Mouse (Mus musculus) ES-Bruce4 (cell line): ENCODE measurements around the gene Sgk1. TPM values are rescaled to one million over a fixed set of nuclear protein-coding genes. Genes with fewer than 3 reads are reported as not detected.

Experiments
- H3K27ac ChIP-seq: 2 replicates; pipeline ENCODE4 v1.5.1; 2012; ENCODE audit warnings: low read length, inconsistent platforms; ENCODE audit not compliant: insufficient read depth
- H3K27me3 ChIP-seq: 2 replicates; pipeline ENCODE4 v1.6.1; 2012; ENCODE audit warnings: mild to moderate bottlenecking, low read length, inconsistent platforms; ENCODE audit not compliant: control insufficient read depth, poor library complexity, insufficient read depth, severe bottlenecking
- H3K36me3 ChIP-seq: 2 replicates; pipeline ENCODE4 v1.6.1; 2012; ENCODE audit warnings: inconsistent platforms, mild to moderate bottlenecking, low read length, moderate library complexity; ENCODE audit not compliant: control insufficient read depth, poor library complexity, insufficient read depth, severe bottlenecking
- H3K4me1 ChIP-seq: one replicate; pipeline ENCODE4 v1.8.1; 2011; ENCODE audit warnings: low read length; ENCODE audit not compliant: control insufficient read depth, insufficient read depth
- H3K4me3 ChIP-seq: 2 replicates; pipeline ENCODE4 v1.5.1; 2011; ENCODE audit warnings: low read depth, mild to moderate bottlenecking, low read length
- H3K9ac ChIP-seq: 2 replicates; pipeline ENCODE4 v1.6.1; 2012; ENCODE audit warnings: low read depth, mild to moderate bottlenecking, inconsistent platforms; ENCODE audit not compliant: poor library complexity, severe bottlenecking
- H3K9me3 ChIP-seq: replicated peaks from 2 replicates; pipeline ENCODE4 v1.6.1; 2012; ENCODE audit warnings: mild to moderate bottlenecking, low read length, inconsistent platforms; ENCODE audit not compliant: control insufficient read depth, poor library complexity, insufficient read depth, severe bottlenecking
- CTCF ChIP-seq: IDR thresholded peaks from one replicate; pipeline ENCODE4 v1.8.1; 2011; ENCODE audit warnings: low read depth, low read length
- EP300 ChIP-seq: IDR thresholded peaks from 2 replicates; pipeline ENCODE4 v1.6.1; 2011; ENCODE audit warnings: low read depth, low read length; ENCODE audit not compliant: insufficient read depth
- POLR2A ChIP-seq: IDR thresholded peaks from one replicate; pipeline ENCODE4 v1.8.1; 2011; ENCODE audit warnings: low read length; ENCODE audit not compliant: insufficient read depth
- polyA plus RNA-seq: library from polyadenylated mRNA; stranded (reverse); fragments of >200 nt; gene quantifications from 2 replicates; pipeline ENCODE4 v1.2.4, GENCODE M21; 2011; ENCODE audit warnings: low read depth; ENCODE audit not compliant: missing spikeins, insufficient read depth, insufficient read length

The Sgk1 gene
- polyA plus RNA-seq, 1 experiment: 386 TPM

- Histone ChIP-seq H3K4me3 (no peak overlapping the region), H3K27me3 (no peaks in the 10 kb centered on the region), H3K36me3 (no peaks in the 10 kb centered on the region), H3K9me3 (no peaks in the 10 kb centered on the region), H3K4me1 (no peaks in the 10 kb centered on the region), H3K27ac (no peak overlapping the region), H3K9ac (no peak overlapping the region)
- TF ChIP-seq POLR2A (no peak), EP300 (no peak), CTCF (no peak)
These were observed 64.9 kb downstream of the Sgk1 start for GRCm38 (mm10) chr10:21946751-21947351.

GRCm38 (mm10) chr10:21952520-21952919 is 70.5 kb downstream of the Sgk1 start:
- H3K4me3 ChIP-seq: no peak overlapping the region
- H3K27ac ChIP-seq: no peak overlapping the region
- H3K4me1 ChIP-seq: peaks cover 2% of the 10 kb centered on the region
- no peaks in the 10 kb centered on the region for H3K27me3 ChIP-seq
- no peaks in the 10 kb centered on the region for H3K36me3 ChIP-seq
- no peak overlapping the region for H3K9ac ChIP-seq
- TF ChIP-seq EP300 (no peak), CTCF (no peak), POLR2A (no peak)
- H3K9me3 ChIP-seq: no peaks in the 10 kb centered on the region

DNA sequence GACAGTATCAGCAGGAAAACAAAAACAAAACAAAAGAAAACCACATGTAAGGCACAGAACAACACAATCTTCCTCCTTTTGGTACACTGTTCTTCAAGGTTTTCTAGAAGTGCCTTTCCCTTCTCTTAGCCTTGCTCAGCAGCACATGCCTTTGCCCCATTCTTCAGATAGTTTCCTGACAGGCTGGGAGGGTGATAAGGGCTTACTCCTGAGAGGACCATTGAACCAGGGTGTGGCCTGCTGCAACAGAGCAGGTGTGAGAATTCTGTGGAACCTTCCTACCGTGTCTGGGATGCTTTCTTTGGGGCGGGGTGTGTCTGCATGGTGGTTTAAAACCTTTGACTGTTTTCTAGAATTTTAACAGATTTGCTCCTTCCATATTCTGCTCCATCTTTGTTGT is 79.1 kb downstream of the Sgk1 start:
- no peak overlapping the region for H3K27ac ChIP-seq
- no peak overlapping the region for H3K4me3 ChIP-seq
- no peak overlapping the region for H3K9ac ChIP-seq
- no peaks in the 10 kb centered on the region for H3K27me3 ChIP-seq
- no peaks in the 10 kb centered on the region for H3K9me3 ChIP-seq
- TF ChIP-seq EP300 (no peak), CTCF (no peak), POLR2A (no peak)
- H3K4me1 ChIP-seq: peaks cover 2% of the 10 kb centered on the region
- H3K36me3 ChIP-seq: no peaks in the 10 kb centered on the region

- no peaks in the 10 kb centered on the region for H3K9me3 ChIP-seq
- TF ChIP-seq CTCF (no peak), EP300 (no peak), POLR2A (no peak)
- H3K4me1 ChIP-seq: peaks cover 2% of the 10 kb centered on the region
- no peak overlapping the region for H3K27ac ChIP-seq
- H3K36me3 ChIP-seq: no peaks in the 10 kb centered on the region
- H3K9ac ChIP-seq: no peak overlapping the region
- no peak overlapping the region for H3K4me3 ChIP-seq
- H3K27me3 ChIP-seq: no peaks in the 10 kb centered on the region
These were observed 81.0 kb downstream of the Sgk1 start for GRCm38 (mm10) chr10:21963005-21963404.

- H3K9me3 ChIP-seq: no peaks in the 10 kb centered on the region
- no peak overlapping the region for H3K27ac ChIP-seq
- no peaks in the 10 kb centered on the region for H3K27me3 ChIP-seq
- no peaks in the 10 kb centered on the region for H3K36me3 ChIP-seq
- H3K4me1 ChIP-seq: no peaks in the 10 kb centered on the region
- no peak overlapping the region for H3K4me3 ChIP-seq
- TF ChIP-seq POLR2A (no peak), EP300 (no peak), CTCF (no peak)
- no peak overlapping the region for H3K9ac ChIP-seq
These were observed 91.7 kb downstream of the Sgk1 start for GRCm38 (mm10) chr10:21973676-21974075.

DNA sequence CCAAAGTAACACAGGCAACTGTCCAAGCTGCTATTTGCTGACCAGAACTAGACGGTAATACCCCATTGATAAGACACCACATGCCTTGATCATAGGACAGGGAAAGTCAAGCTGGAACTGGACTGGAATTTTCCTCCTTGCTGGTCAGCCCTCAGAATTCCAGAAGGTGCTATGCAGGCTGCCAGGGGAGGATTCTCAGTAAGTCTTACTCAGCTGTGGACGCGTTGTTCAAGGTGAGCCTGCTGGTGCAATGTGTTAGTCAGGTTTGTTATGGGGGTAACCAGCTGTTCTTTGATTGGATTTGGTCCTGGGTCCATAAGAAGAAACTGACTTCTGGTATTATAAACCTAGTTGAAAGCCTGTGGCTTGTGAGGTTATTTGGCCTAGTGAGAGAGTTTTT is 92.8 kb downstream of the Sgk1 start:
- no peak overlapping the region for H3K27ac ChIP-seq
- H3K9me3 ChIP-seq: no peaks in the 10 kb centered on the region
- H3K4me1 ChIP-seq: no peaks in the 10 kb centered on the region
- no peak overlapping the region for H3K4me3 ChIP-seq
- no peak overlapping the region for H3K9ac ChIP-seq
- no peaks in the 10 kb centered on the region for H3K36me3 ChIP-seq
- no peaks in the 10 kb centered on the region for H3K27me3 ChIP-seq
- TF ChIP-seq EP300 (no peak), POLR2A (no peak), CTCF (no peak)
